Mouse (Mus musculus) embryonic facial prominence, embryonic 10.5 days (tissue): Measurements from ENCODE around the gene Gpa33. TPM values are rescaled to one million over a fixed set of nuclear protein-coding genes. Genes with fewer than 3 reads are reported as not detected.

Source experiments
- DNase-seq: peaks from one replicate; pipeline ENCODE4 v3.0.0-alpha.2; 2017; ENCODE audit warnings: low spot score
- H3K27ac ChIP-seq: fragments of 300-500 bp; sonication (generic); replicated peaks from 2 replicates; pipeline ENCODE4 v1.5.1; 2016; ENCODE audit warnings: mild to moderate bottlenecking
- H3K27me3 ChIP-seq: fragments of 300-500 bp; sonication (generic); replicated peaks from 2 replicates; pipeline ENCODE4 v1.6.1; 2016; ENCODE audit warnings: low read depth, mild to moderate bottlenecking; ENCODE audit not compliant: poor library complexity, severe bottlenecking
- H3K36me3 ChIP-seq: fragments of 300-500 bp; sonication (generic); replicated peaks from 2 replicates; pipeline ENCODE4 v1.6.1; 2016; ENCODE audit warnings: mild to moderate bottlenecking, moderate library complexity
- H3K4me1 ChIP-seq: fragments of 300-500 bp; sonication (generic); 2 replicates; pipeline ENCODE4 v1.6.1; 2016
- H3K4me3 ChIP-seq: fragments of 300-500 bp; sonication (generic); 2 replicates; pipeline ENCODE4 v1.5.1; 2016; ENCODE audit warnings: mild to moderate bottlenecking, moderate library complexity
- H3K9me3 ChIP-seq: fragments of 300-500 bp; sonication (generic); 2 replicates; pipeline ENCODE4 v1.6.1; 2016; ENCODE audit warnings: mild to moderate bottlenecking
- WGBS: fragments of 180-500 bp; shearing (Covaris S2); methylation state at CpG from one replicate; pipeline ENCODE4 v1.1.7; 2016; 5-methylcytosine and 5-hydroxymethylcytosine counted together
- polyA plus RNA-seq: library from polyadenylated mRNA; unstranded; fragments of >200 nt; fragmentation: Nextera tagmentation; extraction: Ambion mirVana; gene quantifications from 2 replicates; pipeline ENCODE4 v1.2.1, GENCODE M21; 2016

The Gpa33 gene
- polyA plus RNA-seq, 1 experiment from 2014 or later: 0.15 TPM

DNA sequence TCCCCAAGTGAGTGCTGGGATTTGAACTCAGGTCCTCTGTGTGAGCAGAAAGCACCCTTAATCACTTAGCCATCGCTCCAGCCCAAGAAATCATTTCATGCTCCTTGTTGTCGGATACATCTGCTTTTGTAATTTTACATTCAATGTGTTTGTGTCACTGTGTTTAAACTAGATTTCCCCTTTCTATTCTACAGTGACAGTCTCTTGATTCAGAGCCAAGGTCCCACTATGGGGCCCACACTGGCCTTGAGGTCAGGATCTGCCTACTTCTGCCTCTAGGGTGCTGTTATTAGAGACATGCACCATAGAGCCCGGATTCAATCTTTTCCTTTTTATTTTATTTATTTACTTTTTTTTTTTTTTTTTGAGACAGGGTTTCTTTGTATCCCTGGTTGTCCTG, 43.0 kb downstream of the Gpa33 start:
- no peak for DNase-seq
- no peaks in the 10 kb centered on the region for H3K27me3 ChIP-seq
- H3K4me1 ChIP-seq: no peaks in the 10 kb centered on the region
- H3K27ac ChIP-seq: no peak overlapping the region
- no peaks in the 10 kb centered on the region for H3K9me3 ChIP-seq
- no peaks in the 10 kb centered on the region for H3K36me3 ChIP-seq
- WGBS: 86% methylated on average over 3 of the region's 3 CpGs
- H3K4me3 ChIP-seq: no peak overlapping the region

DNA sequence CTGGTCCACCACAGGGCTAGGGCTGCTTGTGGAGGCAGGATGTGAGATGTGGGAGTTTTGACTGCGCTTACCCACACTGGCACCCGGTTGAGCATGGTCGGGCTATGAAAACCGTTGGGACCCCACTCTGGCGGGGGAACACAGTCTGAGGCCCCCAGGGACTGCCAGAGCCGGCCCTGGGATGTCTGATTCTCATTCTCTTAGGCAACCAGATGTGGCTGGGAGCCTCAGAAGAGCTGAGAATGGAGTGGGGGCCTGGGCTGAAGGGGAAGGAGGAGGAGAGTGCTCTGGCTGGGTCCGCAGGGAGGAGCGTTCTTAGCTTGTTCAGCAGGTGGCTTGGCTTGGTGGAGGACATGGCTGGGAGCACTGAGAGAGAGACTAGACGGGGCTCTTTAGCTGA, 43.6 kb downstream of the Gpa33 start:
- H3K4me3 ChIP-seq: no peak overlapping the region
- no peaks in the 10 kb centered on the region for H3K9me3 ChIP-seq
- no peaks in the 10 kb centered on the region for H3K27me3 ChIP-seq
- no peaks in the 10 kb centered on the region for H3K4me1 ChIP-seq
- no peak for DNase-seq
- no peak overlapping the region for H3K27ac ChIP-seq
- no peaks in the 10 kb centered on the region for H3K36me3 ChIP-seq
- WGBS: 80% methylated on average over 9 of the region's 9 CpGs

DNA sequence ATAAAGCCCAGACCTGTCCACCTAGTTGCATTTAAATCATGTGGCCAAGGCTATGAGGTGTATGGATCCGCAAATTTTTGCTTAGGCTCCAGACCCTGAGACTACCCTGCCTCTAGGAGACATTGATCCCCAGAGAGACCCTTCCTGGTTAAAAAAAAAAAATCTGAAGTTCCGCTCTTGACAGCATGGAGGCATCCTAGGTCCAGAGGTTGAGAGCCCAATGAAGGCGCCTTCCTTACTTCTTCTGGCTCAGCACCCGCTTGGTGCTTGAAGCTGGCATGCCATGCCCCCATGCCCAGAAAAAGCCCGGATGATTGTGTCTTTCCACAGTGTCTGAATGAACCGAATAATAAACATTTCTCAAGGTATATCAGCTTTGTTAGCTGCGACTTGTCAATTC, 51.5 kb downstream of the Gpa33 start:
- WGBS: 88% methylated on average over 7 of the region's 7 CpGs
- DNase-seq: no peak
- Histone ChIP-seq H3K4me1 (0 out of 2 replicates have a peak, but pooled peaks cover 7% of the 10 kb centered on the region), H3K4me3 (no peak overlapping the region), H3K27ac (no peak overlapping the region), H3K9me3 (no peaks in the 10 kb centered on the region), H3K27me3 (no peaks in the 10 kb centered on the region), H3K36me3 (no peaks in the 10 kb centered on the region)

DNA sequence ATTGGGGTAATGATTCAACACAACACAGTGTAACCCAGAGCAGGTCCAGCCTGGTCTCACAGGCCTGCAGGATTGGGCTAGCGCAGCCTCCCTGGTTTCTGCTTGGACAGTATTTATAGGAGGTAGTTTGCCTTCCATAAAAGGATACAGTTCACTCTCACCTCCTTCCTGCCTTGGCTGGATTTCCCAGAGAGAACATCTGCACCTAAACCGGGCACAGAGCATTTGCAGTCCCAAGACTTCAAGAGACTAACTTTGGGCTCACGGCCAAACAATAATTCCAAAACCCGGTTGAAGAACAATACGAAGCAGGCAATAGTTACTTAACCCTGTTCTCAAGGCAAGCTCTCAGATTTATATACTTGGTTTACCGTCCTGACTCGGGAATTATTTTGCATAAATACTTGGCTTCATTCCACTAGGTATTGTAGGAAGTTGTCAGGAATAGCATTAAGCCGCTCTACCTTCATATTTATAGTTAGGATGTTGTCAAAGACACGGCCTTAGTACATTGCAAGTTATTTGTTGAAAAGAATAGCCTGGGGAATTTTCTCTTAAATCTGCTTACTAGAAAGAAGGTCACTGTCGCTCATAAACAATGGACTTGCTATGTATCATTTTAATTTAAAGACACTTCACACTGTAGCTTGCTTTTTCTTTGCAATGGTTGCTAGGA, 53.1 kb downstream of the Gpa33 start:
- H3K4me1 ChIP-seq: 0 out of 2 replicates have a peak, but pooled peaks cover 7% of the 10 kb centered on the region
- H3K9me3 ChIP-seq: no peaks in the 10 kb centered on the region
- H3K27me3 ChIP-seq: no peaks in the 10 kb centered on the region
- no peak overlapping the region for H3K4me3 ChIP-seq
- no peak overlapping the region for H3K27ac ChIP-seq
- DNase-seq: no peak
- 91% methylated on average over 10 of the region's 10 CpGs for WGBS
- H3K36me3 ChIP-seq: no peaks in the 10 kb centered on the region

DNA sequence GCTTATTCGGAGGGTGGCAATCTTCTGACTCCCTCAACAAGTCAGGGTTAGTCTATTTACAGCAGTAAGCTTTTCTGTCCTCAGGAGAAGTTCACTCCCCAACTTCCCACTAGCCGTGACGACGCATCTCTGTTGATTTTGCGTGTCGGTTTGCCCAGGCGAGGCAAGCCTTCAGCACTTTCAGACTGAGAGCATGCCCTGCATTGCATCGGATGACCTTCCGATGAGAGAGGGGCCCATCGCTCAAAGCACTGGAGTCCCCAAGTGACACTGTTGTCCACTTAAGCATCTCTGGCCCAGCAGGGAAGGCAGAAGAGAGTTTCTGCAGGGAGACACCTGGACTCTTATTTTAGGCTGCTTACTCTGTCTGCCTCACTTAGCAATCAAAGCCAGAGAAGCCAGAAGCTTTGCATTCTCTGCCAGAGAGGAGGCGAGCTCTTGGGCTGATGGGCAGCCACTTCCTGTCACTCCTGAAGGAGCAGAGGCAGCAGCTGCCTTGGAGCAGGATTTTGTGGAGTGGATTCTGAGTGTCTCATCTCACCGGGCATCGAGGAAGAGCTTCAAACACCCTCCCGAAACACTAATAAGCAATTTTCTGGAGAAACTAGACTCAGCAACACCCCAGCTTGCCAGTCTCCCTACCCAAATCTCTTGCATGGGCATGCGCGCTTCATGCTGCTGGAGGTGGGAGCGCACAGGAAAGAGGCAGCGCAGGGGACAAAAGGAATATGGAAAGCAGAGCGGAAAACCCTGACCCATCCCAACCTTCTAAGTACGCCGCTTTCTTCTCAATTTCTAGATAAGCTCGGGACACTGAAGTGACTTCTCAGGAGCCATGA, 54.6 kb downstream of the Gpa33 start:
- WGBS: 80% methylated on average over 22 of the region's 22 CpGs
- no peak overlapping the region for H3K27ac ChIP-seq

DNA sequence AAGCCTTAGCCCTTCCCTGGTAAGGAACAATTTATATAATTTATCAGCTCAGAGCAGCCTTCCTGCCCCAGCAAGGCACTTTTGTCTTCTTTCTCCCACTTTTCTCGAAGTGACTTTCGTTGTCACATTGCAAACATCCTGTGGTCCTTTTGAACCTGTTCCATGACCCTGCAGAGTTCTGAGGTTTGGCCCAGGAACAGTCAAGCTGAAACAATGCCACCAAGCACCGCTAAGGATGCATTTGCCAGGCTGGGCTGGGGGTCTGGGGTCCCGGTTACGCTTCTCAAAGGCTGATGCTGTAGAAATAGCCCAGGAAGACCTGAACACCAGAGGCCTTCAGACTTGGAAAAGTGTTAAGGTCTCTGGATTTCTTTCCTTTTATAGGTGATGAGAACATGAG, 55.3 kb downstream of the Gpa33 start:
- Histone ChIP-seq H3K9me3 (no peaks in the 10 kb centered on the region), H3K27ac (no peak overlapping the region), H3K4me3 (no peak overlapping the region), H3K4me1 (0 out of 2 replicates have a peak, but pooled peaks cover 7% of the 10 kb centered on the region), H3K27me3 (no peaks in the 10 kb centered on the region), H3K36me3 (no peaks in the 10 kb centered on the region)
- no peak for DNase-seq
- 91% methylated on average over 5 of the region's 5 CpGs for WGBS

More for the DNA sequence above, 54.6 kb downstream of the Gpa33 start:
- no peak for DNase-seq
- Histone ChIP-seq H3K27me3 (no peaks in the 10 kb centered on the region), H3K9me3 (no peaks in the 10 kb centered on the region), H3K36me3 (no peaks in the 10 kb centered on the region), H3K4me1 (0 out of 2 replicates have a peak, but pooled peaks cover 7% of the 10 kb centered on the region), H3K4me3 (no peak overlapping the region)

DNA sequence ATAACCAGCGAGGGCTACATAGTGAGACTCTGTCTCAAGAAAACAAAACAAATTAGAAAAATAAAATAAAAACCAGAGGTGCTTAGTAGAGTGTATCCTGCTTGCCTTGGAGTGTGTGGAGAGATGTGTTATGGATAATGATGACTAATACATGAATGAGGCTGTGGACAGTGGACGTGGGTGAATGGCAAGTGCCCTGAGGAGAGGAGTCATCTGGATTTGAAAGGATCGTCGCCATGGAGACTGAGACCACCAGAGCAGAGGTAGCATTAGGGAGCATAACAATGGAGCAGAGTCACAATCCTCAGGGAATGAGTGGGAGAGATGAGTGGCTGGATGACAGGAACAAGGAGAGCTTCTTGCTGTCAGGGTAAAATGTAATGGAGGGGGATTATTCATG, 59.8 kb downstream of the Gpa33 start:
- 0 out of 2 replicates have a peak, but pooled peaks cover 2% of the 10 kb centered on the region for H3K4me1 ChIP-seq
- DNase-seq: no peak
- no peaks in the 10 kb centered on the region for H3K27me3 ChIP-seq
- H3K36me3 ChIP-seq: no peaks in the 10 kb centered on the region
- H3K4me3 ChIP-seq: no peak overlapping the region
- H3K27ac ChIP-seq: no peak overlapping the region
- no peaks in the 10 kb centered on the region for H3K9me3 ChIP-seq
- WGBS: 77% methylated on average over 4 of the region's 4 CpGs

DNA sequence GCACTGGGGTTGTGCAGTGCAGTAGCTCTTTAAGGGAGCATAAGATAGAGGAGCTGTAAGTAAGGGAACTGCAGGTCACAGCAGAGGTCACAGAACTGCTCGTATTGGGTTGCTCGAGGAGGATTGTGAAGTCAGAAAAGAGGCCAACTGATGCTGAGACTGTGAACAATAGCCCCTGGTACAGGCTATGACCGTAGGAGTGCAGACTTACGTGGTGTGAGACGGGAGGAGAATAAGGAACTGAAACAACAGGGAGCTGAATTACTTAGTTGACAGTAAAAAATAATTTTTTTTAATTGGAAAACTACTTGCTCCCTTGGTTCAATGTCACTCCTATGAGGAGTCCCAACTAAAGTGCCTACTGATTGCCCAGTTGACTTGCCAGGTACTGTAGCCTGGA, 74.1 kb downstream of the Gpa33 start:
- Histone ChIP-seq H3K9me3 (no peaks in the 10 kb centered on the region), H3K36me3 (no peaks in the 10 kb centered on the region), H3K27me3 (no peaks in the 10 kb centered on the region), H3K4me3 (no peak overlapping the region), H3K4me1 (0 out of 2 replicates have a peak, but pooled peaks cover 3% of the 10 kb centered on the region), H3K27ac (no peak overlapping the region)
- DNase-seq: no peak
- 20% methylated on average over 5 of the region's 5 CpGs for WGBS

DNA sequence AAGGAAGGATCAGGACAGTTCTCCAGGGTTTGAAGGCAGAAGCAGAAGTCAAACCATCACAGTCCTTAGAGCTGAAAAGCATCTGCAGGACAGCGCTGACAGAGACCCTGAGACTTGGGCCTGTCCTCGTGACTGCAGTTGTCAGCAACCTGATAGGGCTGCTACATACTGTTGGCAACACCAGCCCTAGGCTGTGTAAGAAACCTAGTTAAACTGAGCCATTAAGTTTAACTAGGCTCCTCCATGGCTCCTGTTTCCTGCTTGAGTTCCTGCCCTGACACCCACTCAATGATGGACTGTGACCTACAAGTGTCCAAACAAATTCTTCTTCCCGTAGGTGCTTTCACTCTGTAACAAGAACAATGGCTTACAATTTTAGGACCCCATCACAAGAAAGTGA, 75.1 kb downstream of the Gpa33 start:
- H3K9me3 ChIP-seq: no peaks in the 10 kb centered on the region
- no peak overlapping the region for H3K27ac ChIP-seq
- H3K4me3 ChIP-seq: no peak overlapping the region
- no peak for DNase-seq
- 73% methylated on average over 3 of the region's 3 CpGs for WGBS
- H3K36me3 ChIP-seq: no peaks in the 10 kb centered on the region
- H3K4me1 ChIP-seq: 0 out of 2 replicates have a peak, but pooled peaks cover 3% of the 10 kb centered on the region
- H3K27me3 ChIP-seq: no peaks in the 10 kb centered on the region

DNA sequence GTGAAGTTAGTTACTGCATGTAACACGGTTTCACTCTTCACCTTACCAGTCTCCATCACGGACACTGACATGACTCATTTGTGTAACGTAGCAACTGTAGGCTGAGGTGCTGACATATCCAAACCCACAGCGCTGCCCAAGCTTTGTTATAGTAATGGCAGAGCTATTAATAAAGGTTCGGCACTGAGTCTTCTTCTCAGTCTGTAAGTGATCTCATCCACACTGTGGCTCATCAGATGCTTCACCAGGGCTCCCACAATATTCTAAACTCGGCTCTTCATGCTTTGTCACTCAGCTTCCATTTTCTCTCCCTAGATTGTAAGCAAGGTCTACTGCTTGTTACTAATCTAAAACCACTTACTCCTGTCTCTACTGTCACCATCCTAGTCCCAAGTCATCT, 79.3 kb downstream of the Gpa33 start:
- H3K27me3 ChIP-seq: no peaks in the 10 kb centered on the region
- H3K4me3 ChIP-seq: no peak overlapping the region
- no peaks in the 10 kb centered on the region for H3K36me3 ChIP-seq
- no peak overlapping the region for H3K27ac ChIP-seq
- no peaks in the 10 kb centered on the region for H3K4me1 ChIP-seq
- no peaks in the 10 kb centered on the region for H3K9me3 ChIP-seq
- 87% methylated on average over 6 of the region's 6 CpGs for WGBS
- DNase-seq: no peak

DNA sequence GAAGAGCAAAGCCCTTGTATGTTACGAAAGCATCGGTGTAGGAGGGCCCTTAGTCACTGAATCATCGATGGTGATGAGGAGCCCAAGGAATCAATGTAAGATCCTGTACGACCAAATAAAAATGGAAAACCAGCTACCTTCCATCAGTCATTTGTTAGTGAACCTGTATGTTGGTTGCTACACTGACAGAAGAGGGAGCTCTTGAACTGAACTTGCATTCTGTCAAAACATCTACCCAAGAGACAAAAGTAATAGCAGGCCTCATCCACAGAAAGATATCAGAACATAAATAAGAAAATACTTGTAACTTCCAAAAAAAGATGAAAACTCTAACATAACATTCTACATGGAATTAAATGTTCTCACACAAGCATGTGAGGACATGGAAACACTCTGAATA, 84.1 kb downstream of the Gpa33 start:
- no peaks in the 10 kb centered on the region for H3K4me1 ChIP-seq
- no peak for DNase-seq

More for the DNA sequence above, 84.1 kb downstream of the Gpa33 start:
- Histone ChIP-seq H3K36me3 (no peaks in the 10 kb centered on the region), H3K9me3 (no peaks in the 10 kb centered on the region), H3K27ac (no peak overlapping the region), H3K4me3 (no peak overlapping the region), H3K27me3 (no peaks in the 10 kb centered on the region)
- WGBS: 82% methylated on average over 4 of the region's 4 CpGs
